Mouse (Mus musculus): ENCODE measurements around the gene Smarcd3.

GRCm38 (mm10) chr5:24587200-24587577, 37.0 kb downstream of the Smarcd3 start:
- TF ChIP-seq CTCF (IDR thresholded peaks at IDR 0.05; ENCODE audit: extremely low read depth, insufficient read depth, insufficient read length, insufficient replicate concordance) (no peak), POLR2A (IDR thresholded peaks at IDR 0.05; ENCODE audit: low read depth, low read length) (no peak)

Measured in spleen, adult 2 months (tissue).